Mouse (Mus musculus) heart, embryonic 16.5 days (tissue): ENCODE results near the gene Mars. TPM values are rescaled to one million over a fixed set of nuclear protein-coding genes. Genes with fewer than 3 reads are reported as not detected.
A peak's percentile ranks its signal among the peaks of the same experiment; 100 is the strongest.
"Not testable (repeated sequence)": the region's sequence is repeated elsewhere in the genome, so short reads cannot be mapped to it uniquely, and the experiment has no call there.

Experiments used
- ATAC-seq: fragments of 200-750 bp; cut with Nextera tagmentation; replicated peaks from 2 replicates; pipeline ENCODE4 v1.8.0; 2017; ENCODE audit warnings: moderate number of reproducible peaks; ENCODE audit not compliant: insufficient read depth, low FRiP score; ENCODE audit errors: extremely low read depth
- H3K27ac ChIP-seq: fragments of 300-500 bp; sonication (generic); 2 replicates; pipeline ENCODE4 v1.5.1; 2014; ENCODE audit warnings: mild to moderate bottlenecking, low read length, control low read depth, moderate library complexity
- H3K27me3 ChIP-seq: fragments of 300-500 bp; sonication (generic); 2 replicates; pipeline ENCODE4 v1.6.1; 2014; ENCODE audit warnings: low read length, mixed read lengths; ENCODE audit not compliant: control insufficient read depth, insufficient read depth
- H3K36me3 ChIP-seq: fragments of 300-500 bp; sonication (generic); 2 replicates; pipeline ENCODE4 v1.6.1; 2014; ENCODE audit not compliant: control insufficient read depth, insufficient read depth
- H3K4me1 ChIP-seq: fragments of 300-500 bp; sonication (generic); 2 replicates; pipeline ENCODE4 v1.6.1; 2014; ENCODE audit warnings: low read length, mixed read lengths; ENCODE audit not compliant: control insufficient read depth, insufficient read depth
- H3K4me2 ChIP-seq: fragments of 300-500 bp; sonication (generic); 2 replicates; pipeline ENCODE4 v1.6.1; 2014; ENCODE audit warnings: low read depth, mild to moderate bottlenecking, control low read depth, low read length
- H3K4me3 ChIP-seq: fragments of 300-500 bp; sonication (generic); 2 replicates; pipeline ENCODE4 v1.5.1; 2014; ENCODE audit warnings: mild to moderate bottlenecking, control low read depth, low read length
- H3K9ac ChIP-seq: fragments of 300-500 bp; sonication (generic); 2 replicates; pipeline ENCODE4 v1.6.1; 2014; ENCODE audit warnings: low read length, control low read depth
- H3K9me3 ChIP-seq: fragments of 300-500 bp; sonication (generic); replicated peaks from 2 replicates; pipeline ENCODE4 v1.6.1; 2016; ENCODE audit warnings: low read length; ENCODE audit not compliant: control insufficient read depth
- WGBS: fragments of 180-500 bp; shearing (Covaris S2); extraction: QIAGEN DNeasy Blood & Tissue Kit; methylation state at CpG from one replicate; pipeline ENCODE4 v1.1.7; 2014; 5-methylcytosine and 5-hydroxymethylcytosine counted together
- polyA plus RNA-seq: library from polyadenylated mRNA; unstranded; fragments of >200 nt; fragmentation: Nextera tagmentation; extraction: Ambion mirVana; gene quantifications from 2 replicates; pipeline ENCODE4 v1.2.1, GENCODE M21; 2015

Mars gene
- polyA plus RNA-seq, 1 experiment from 2014 or later = 81.2 TPM

DNA sequence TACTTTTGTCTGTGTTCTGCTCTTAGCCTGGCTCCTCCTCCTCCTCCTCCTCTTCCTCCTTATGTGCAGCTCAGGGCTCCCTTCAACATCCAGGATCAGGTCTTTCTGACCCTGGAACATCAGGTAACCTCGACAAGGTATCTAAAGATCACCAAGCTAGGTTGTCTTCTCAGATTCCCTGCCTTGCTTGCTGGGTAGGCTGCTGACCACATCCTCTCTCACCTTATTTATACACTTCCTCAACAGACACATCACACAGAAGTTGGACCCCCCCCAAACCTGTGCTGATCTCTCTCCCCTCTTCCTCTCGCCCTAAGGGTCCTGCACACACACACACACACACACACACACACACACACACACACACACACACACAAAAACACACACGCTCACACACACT lies 10.0 kb upstream of the Mars start, which contains the start of gene Arhgap9:
TSS of gene Arhgap9 (plus strand) at position 344 of the 400 bp plus-strand sequence.
- Histone ChIP-seq H3K36me3 (no peaks in the 10 kb centered on the region), H3K4me1 (peaks cover 8% of the 10 kb centered on the region)
- WGBS = 70% methylated on average over 3 of the region's 3 CpGs

DNA sequence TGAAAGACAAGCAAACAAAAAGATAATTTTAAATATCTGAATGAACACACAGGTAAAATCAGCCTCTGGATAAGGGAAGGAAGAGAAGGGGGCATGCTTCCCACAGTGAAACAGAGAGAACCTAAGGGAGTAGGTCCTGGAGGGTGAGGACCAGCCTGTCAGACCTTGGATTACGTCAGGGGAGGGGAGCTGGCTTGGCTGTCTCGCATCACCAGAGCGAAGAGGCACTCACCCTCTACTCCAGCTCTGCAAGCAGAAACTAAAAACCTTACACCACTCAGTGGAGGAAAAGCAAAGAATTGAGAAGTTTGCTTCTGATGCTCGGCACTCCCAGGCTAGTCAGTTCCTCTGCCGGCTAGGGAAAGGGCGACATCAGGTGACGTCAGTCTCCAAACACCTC lies 8.4 kb upstream of the Mars start:
- Histone ChIP-seq H3K4me3 (no peak overlapping the region), H3K27ac (no peak overlapping the region), H3K9ac (no peak overlapping the region), H3K36me3 (no peaks in the 10 kb centered on the region), H3K9me3 (no peaks in the 10 kb centered on the region), H3K27me3 (peaks cover 7% of the 10 kb centered on the region; the same call in 1 of the 2 replicates), H3K4me2 (no peak overlapping the region), H3K4me1 (no peaks in the 10 kb centered on the region)
- 67% methylated on average over 7 of the region's 7 CpGs for WGBS
- no peak for ATAC-seq

More for the DNA sequence above, 10.0 kb upstream of the Mars start, which contains the start of gene Arhgap9:
- no peaks in the 10 kb centered on the region for H3K9me3 ChIP-seq
- ATAC-seq = no peak
- H3K4me3 ChIP-seq = no peak within 1 kb of the TSS
- H3K27me3 ChIP-seq = peaks cover 18% of the 10 kb centered on the region
- no peak within 1 kb of the TSS for H3K4me2 ChIP-seq
- no peak within 1 kb of the TSS for H3K27ac ChIP-seq
- no peak within 1 kb of the TSS for H3K9ac ChIP-seq

DNA sequence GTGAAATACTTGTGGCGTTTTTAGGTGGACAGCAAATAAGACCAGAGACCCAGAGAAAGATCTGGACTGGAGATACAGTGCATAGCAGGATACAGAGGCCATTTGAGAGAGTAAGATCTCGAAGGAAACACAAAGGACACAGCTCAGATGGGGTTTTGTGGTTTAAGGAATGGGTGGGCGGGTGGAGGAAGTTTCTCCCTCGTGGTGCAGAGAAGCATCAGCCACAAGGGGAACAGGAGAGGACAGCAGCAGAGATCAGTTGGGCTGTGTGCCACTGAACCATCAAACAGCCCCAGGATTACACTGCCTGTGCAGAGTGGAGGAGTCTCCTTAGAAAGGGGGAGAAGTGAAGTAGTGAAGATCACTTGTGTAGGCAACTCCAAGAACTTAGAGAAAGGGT lies 6.4 kb upstream of the Mars start:
- no peak for ATAC-seq
- 34% methylated on average over 4 of the region's 4 CpGs for WGBS
- no peak overlapping the region for H3K4me2 ChIP-seq

DNA sequence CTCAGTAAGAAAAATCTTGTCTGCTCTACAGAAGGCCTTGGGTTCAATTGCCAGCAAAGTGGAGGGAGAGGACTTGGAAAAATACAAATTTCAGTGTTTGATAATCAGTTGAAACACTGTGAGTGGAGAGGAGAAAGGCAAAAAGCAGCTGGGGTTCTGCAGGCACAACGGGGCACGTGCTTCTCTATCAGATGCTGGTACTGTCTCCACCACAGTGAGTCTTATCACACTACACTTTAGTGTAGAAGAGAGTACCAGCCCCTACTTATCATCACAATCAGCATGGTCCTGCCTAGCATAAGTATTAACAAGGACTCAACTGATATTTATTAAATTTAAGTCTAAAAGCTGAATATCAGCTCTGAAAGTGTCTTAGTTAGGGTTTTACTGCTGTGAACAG lies 5.7 kb upstream of the Mars start:
- H3K4me1 ChIP-seq = peaks cover 3% of the 10 kb centered on the region; the same call in 1 of the 2 replicates
- ATAC-seq = no peak
- H3K27me3 ChIP-seq = no peaks in the 10 kb centered on the region
- H3K36me3 ChIP-seq = no peaks in the 10 kb centered on the region
- H3K9ac ChIP-seq = no peak overlapping the region
- WGBS = 75% methylated on average over 2 of the region's 2 CpGs
- H3K4me3 ChIP-seq = no peak overlapping the region
- H3K4me2 ChIP-seq = no peak overlapping the region
- H3K9me3 ChIP-seq = no peaks in the 10 kb centered on the region
- no peak overlapping the region for H3K27ac ChIP-seq

More for the DNA sequence above, 6.4 kb upstream of the Mars start:
- H3K4me1 ChIP-seq = no peaks in the 10 kb centered on the region
- H3K9ac ChIP-seq = no peak overlapping the region
- no peaks in the 10 kb centered on the region for H3K36me3 ChIP-seq
- H3K27me3 ChIP-seq = no peaks in the 10 kb centered on the region
- no peak overlapping the region for H3K4me3 ChIP-seq
- H3K9me3 ChIP-seq = no peaks in the 10 kb centered on the region
- H3K27ac ChIP-seq = no peak overlapping the region

DNA sequence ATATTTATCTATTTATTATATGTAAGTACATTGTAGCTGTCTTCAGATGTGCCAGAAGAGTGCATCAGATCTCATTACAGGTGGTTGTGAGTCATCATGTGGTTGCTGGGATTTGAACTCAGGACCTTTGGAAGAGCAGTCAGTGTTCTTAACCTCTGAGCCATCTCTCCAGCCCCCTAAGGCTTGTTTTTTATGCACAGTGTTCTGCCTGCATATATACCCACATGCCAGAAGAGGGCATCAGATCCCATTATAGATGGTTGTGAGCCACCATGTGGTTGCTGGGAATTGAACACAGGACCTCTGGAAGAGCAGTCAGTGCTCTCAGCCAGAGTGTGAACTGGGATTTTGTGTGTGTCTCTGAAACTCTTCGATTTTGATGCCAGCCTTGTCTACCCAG lies 3.4 kb upstream of the Mars start:
- not testable (repeated sequence) for ATAC-seq, H3K27ac ChIP-seq, H3K36me3 ChIP-seq, H3K9me3 ChIP-seq, H3K9ac ChIP-seq, H3K4me2 ChIP-seq, H3K4me3 ChIP-seq, H3K27me3 ChIP-seq
- 73% methylated on average over 1 of the region's 1 CpGs for whole genome bisulfite sequencing
- H3K4me1 ChIP-seq = peaks cover 11% of the 10 kb centered on the region

DNA sequence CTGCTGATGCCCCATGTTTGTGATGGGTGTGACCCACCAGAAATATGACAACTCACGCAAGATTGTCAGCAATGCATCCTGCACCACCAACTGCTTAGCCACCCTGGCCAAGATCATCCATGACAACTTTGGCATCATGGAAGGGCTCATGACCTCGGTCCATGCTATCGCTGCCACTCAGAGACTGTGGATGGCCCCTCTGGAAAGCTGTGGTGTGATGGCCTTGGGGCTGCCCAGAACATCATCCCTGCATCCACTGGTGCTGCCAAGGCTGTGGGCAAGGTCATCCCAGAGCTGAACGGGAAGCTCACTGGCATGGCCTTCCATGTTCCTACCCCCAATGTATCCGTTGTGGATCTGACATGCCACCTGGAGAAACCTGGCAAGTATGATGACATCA lies 1.9 kb upstream of the Mars start:
- not testable (repeated sequence) for H3K4me3 ChIP-seq, H3K27ac ChIP-seq, H3K9me3 ChIP-seq, H3K36me3 ChIP-seq, H3K4me2 ChIP-seq, H3K9ac ChIP-seq, H3K27me3 ChIP-seq, ATAC-seq
- peaks cover 11% of the 10 kb centered on the region for H3K4me1 ChIP-seq
- WGBS = 87% methylated on average over 5 of the region's 5 CpGs

DNA sequence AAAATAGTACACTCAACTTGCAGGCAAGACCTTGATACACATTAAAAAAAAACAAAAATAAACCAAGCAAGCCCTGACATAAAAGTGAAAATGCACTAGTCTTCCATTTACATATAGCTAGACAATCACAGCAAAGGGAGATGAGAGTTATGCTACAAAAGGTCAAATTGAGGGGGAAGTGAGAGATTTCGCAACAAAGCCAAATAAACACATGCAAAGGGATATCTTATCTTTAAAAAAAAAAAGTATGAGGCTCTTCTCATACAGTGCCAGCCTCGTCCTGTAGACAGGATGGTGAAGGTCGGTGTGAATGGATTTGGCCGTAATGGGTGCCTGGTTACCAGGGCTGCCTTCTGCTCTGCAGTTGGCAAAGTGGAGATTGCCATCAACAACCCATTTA lies 1.3 kb upstream of the Mars start:
- Histone ChIP-seq H3K4me1 (peaks cover 11% of the 10 kb centered on the region), H3K9ac (no peak overlapping the region), H3K36me3 (peaks cover 10% of the 10 kb centered on the region), H3K4me3 (no peak overlapping the region), H3K27me3 (no peaks in the 10 kb centered on the region), H3K4me2 (no peak overlapping the region), H3K27ac (no peak overlapping the region), H3K9me3 (no peaks in the 10 kb centered on the region)
- WGBS = 51% methylated on average over 4 of the region's 4 CpGs
- no peak for ATAC-seq

DNA sequence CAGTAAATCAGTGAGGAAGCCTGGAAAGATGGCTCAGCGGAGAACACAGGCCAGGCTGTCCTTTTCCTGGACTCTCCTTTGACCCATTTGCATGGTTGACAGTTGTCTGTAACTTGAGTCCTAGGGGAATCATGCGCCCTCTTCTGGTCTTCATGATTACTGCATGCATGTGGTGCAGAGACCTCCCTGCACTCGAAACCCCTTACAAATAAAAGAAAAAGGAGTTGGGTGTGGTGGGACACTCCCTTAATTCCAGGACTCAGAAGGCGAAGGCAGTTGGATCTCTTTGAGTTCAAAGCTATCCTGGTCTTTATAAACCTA lies 730 bp upstream of the Mars start:
- Histone ChIP-seq H3K36me3 (peaks cover 16% of the 10 kb centered on the region), H3K4me3 (peak overlapping the region; percentile 80), H3K27ac (peak overlapping the region; percentile 88), H3K9ac (peak overlapping the region; percentile 75), H3K9me3 (no peaks in the 10 kb centered on the region), H3K4me2 (peak overlapping the region; percentile 77), H3K4me1 (peaks cover 11% of the 10 kb centered on the region), H3K27me3 (no peaks in the 10 kb centered on the region)
- peak; percentile 58 for ATAC-seq
- WGBS = 1% methylated on average over 4 of the region's 4 CpGs

DNA sequence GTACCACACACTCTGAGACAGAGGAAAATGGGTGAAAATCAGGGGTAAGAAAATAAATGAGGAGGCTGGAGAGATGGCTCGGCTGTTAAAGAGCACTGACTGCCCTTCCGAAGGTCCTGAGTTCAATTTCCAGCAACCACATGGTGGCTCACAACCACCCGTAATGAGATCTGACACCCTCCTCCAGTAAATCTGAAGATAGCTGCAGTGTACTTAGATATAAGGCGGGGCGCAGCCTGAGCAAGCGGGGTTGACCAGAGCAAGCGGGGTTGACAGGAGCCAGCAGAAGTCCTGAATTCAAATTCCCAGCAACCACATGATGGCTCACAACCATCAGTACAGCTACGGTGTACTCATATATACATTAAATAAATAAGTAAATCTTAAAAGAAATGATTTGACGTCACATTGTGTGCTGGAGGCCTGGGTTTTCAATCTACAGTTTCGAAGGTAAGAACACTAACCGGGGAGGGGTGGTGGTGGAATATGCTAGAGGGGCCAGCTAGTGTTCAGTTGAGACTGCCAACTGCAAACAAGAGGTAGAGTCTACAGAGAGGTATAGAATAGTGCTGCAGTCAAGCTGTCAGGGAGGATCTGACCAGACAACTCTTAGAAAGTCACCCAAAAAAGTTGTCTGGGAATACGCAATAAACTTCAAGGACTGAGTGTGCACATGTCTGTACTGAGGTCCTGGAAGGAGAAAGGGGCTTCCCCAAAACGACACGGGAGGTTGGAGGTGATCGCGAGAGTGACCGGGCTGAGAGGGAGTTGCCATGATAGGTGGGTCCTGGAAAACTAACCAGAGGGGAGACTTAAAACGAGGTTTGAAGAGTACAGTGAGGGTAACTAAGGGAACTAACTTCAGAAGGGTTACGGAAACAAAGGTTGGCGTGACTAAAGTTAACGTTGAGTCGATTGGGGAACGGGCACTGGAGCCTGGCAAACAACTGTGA lies 787 bp downstream of the Mars start:
- peaks cover 22% of the 10 kb centered on the region for H3K36me3 ChIP-seq
- peaks cover 11% of the 10 kb centered on the region for H3K4me1 ChIP-seq
- H3K4me2 ChIP-seq = peak overlapping the region; percentile 77
- no peaks in the 10 kb centered on the region for H3K27me3 ChIP-seq
- WGBS = 35% methylated on average over 23 of the region's 23 CpGs
- H3K9me3 ChIP-seq = no peaks in the 10 kb centered on the region
- peak; percentile 17; the same call in 1 of the 2 replicates for ATAC-seq
- peak overlapping the region; percentile 80 for H3K4me3 ChIP-seq
- H3K27ac ChIP-seq = peak overlapping the region; percentile 53; the same call in 1 of the 2 replicates
- peak overlapping the region; percentile 84 for H3K9ac ChIP-seq
